Mouse (Mus musculus) lung, embryonic 16.5 days (tissue): ENCODE data around the gene Abi3. TPM values are rescaled to one million over a fixed set of nuclear protein-coding genes. Genes with fewer than 3 reads are reported as not detected.
"Not testable (repeated sequence)": the region's sequence is repeated elsewhere in the genome, so short reads cannot be mapped to it uniquely, and the experiment has no call there.

Experiments used
- ATAC-seq: fragments of 200-750 bp; cut with Nextera tagmentation; 2 replicates; pipeline ENCODE4 v1.8.0; 2017; ENCODE audit warnings: low read depth, mild to moderate bottlenecking, moderate library complexity
- H3K27ac ChIP-seq: fragments of 300-500 bp; sonication (generic); 2 replicates; pipeline ENCODE4 v1.5.1; 2014; ENCODE audit warnings: mild to moderate bottlenecking, control low read depth, low read length
- H3K27me3 ChIP-seq: fragments of 300-500 bp; sonication (generic); 2 replicates; pipeline ENCODE4 v1.6.1; 2014; ENCODE audit warnings: low read depth, low read length, mixed read lengths; ENCODE audit not compliant: control insufficient read depth, insufficient read depth
- H3K36me3 ChIP-seq: fragments of 300-500 bp; sonication (generic); 2 replicates; pipeline ENCODE4 v1.6.1; 2014; ENCODE audit warnings: low read length; ENCODE audit not compliant: control insufficient read depth, insufficient read depth
- H3K4me1 ChIP-seq: fragments of 300-500 bp; sonication (generic); replicated peaks from 2 replicates; pipeline ENCODE4 v1.6.1; 2014; ENCODE audit warnings: low read length, mixed read lengths; ENCODE audit not compliant: control insufficient read depth, insufficient read depth
- H3K4me2 ChIP-seq: fragments of 300-500 bp; sonication (generic); 2 replicates; pipeline ENCODE4 v1.6.1; 2014; ENCODE audit warnings: low read depth, low read length, control low read depth
- H3K4me3 ChIP-seq: fragments of 300-500 bp; sonication (generic); 2 replicates; pipeline ENCODE4 v1.5.1; 2014; ENCODE audit warnings: mild to moderate bottlenecking, low read length, control low read depth
- H3K9ac ChIP-seq: fragments of 300-500 bp; sonication (generic); 2 replicates; pipeline ENCODE4 v1.6.1; 2014; ENCODE audit warnings: low read length, control low read depth
- H3K9me3 ChIP-seq: fragments of 300-500 bp; sonication (generic); 2 replicates; pipeline ENCODE4 v1.6.1; 2016; ENCODE audit warnings: low read length; ENCODE audit not compliant: control insufficient read depth
- WGBS: fragments of 180-500 bp; shearing (Covaris S2); extraction: QIAGEN DNeasy Blood & Tissue Kit; methylation state at CpG from one replicate; pipeline ENCODE4 v1.1.7; 2014; 5-methylcytosine and 5-hydroxymethylcytosine counted together
- polyA plus RNA-seq: library from polyadenylated mRNA; unstranded; fragments of >200 nt; fragmentation: Nextera tagmentation; extraction: Ambion mirVana; gene quantifications from 2 replicates; pipeline ENCODE4 v1.2.1, GENCODE M21; 2015

Gene Abi3
- 16.0 and 18.1 TPM in 2 replicates for polyA plus RNA-seq

DNA sequence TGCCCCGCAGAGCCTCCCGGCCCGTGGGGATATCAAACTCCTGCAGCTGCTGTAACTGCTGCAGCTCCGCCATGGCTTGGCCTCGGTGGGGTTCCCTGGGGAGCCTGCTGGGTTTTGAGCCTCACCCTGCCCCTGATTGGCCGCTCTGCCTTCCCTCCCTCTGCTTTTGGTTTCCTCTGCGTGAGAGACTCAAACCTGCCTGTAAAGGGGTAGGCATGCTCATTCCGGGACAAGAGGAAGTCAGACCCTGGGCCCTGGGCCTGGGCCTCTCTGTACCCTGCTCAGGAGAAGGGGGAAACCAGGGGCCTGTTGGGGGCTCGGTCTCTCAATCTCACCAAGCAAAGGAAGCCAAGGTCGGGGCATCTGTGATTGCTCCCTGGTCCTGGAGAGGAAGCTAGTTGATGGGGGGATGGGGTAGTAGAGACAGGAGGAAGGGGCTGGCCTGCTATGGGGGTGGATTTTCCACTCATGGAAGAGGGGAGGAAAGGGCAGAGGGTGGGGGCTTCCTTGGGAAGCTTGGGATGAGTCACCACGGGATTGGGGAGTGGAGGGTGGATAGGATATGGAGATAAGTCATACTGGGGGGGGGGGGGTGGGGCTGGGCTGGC, at the start of gene Abi3:
Gene Abi3 (minus strand): TSS at position 403 of the 608 bp plus-strand sequence.
- WGBS: 16% methylated on average over 11 of the region's 11 CpGs
- ATAC-seq: peak; percentile 84

DNA sequence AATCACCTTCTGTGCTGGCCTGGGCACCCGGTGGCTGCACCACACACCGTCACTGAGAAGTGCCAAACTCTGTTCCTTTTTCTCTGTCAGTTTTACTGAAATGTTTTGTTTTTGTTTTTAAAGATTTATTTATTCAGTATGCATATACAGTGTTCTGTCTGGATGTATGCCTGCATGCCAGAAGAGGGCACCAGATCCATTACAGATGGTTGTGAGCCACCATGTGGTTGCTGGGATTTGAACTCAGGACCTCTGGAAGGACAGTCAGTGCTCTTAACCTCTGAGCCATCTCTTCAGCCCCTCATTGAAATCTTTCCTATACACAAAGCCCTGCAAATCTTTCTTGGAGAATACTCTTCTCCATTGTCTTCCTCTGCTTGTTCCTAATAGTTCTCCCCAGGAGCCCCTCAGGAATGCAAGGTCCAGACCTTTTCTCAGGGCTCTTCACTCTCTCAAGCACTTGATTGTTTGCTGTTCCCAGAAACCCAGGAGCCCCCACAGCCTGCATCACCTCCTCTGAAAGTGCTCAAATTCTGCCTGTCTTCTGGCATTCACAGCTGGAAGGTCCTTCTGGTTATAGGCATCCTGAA, 48.3 kb upstream of the Abi3 start:
- no peak overlapping the region for H3K27ac ChIP-seq
- H3K4me1 ChIP-seq: no peaks in the 10 kb centered on the region
- no peaks in the 10 kb centered on the region for H3K36me3 ChIP-seq
- ATAC-seq: no peak
- no peaks in the 10 kb centered on the region for H3K27me3 ChIP-seq
- H3K9me3 ChIP-seq: no peaks in the 10 kb centered on the region
- H3K9ac ChIP-seq: no peak overlapping the region
- H3K4me2 ChIP-seq: no peak overlapping the region
- 59% methylated on average over 2 of the region's 2 CpGs for WGBS
- H3K4me3 ChIP-seq: no peak overlapping the region

More for the DNA sequence above, at the start of gene Abi3:
- H3K27ac ChIP-seq: peak within 1 kb of the TSS; percentile 73
- H3K27me3 ChIP-seq: no peaks in the 10 kb centered on the region
- H3K4me2 ChIP-seq: peak within 1 kb of the TSS; percentile 40
- H3K9ac ChIP-seq: peak within 1 kb of the TSS; percentile 58
- peak within 1 kb of the TSS; percentile 46 for H3K4me3 ChIP-seq
- no peaks in the 10 kb centered on the region for H3K36me3 ChIP-seq
- H3K9me3 ChIP-seq: no peaks in the 10 kb centered on the region
- peaks cover 7% of the 10 kb centered on the region for H3K4me1 ChIP-seq

DNA sequence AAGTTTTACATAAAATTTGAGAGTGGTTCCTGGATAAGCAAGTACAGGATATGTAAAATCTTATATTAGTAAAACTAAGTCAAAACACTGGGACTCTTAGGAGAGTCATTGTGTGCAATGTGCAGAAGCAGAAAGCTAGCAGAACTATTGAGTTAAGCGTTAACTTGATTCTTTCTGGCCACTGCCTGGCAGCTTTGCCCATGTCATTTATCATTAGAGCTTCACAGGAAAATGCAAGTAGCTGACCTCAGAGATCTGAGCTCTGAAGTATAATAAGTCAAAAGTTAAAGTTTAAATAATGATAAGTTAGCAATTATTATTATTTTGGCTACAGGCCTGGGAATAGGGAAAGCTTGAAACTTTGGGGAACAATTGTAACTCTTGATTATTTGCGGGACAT, 37.6 kb upstream of the Abi3 start:
- not testable (repeated sequence) for H3K36me3 ChIP-seq, H3K27me3 ChIP-seq, H3K9me3 ChIP-seq, H3K9ac ChIP-seq, H3K4me2 ChIP-seq, H3K27ac ChIP-seq, ATAC-seq, H3K4me1 ChIP-seq, H3K4me3 ChIP-seq
- WGBS: 57% methylated on average over 2 of the region's 2 CpGs

DNA sequence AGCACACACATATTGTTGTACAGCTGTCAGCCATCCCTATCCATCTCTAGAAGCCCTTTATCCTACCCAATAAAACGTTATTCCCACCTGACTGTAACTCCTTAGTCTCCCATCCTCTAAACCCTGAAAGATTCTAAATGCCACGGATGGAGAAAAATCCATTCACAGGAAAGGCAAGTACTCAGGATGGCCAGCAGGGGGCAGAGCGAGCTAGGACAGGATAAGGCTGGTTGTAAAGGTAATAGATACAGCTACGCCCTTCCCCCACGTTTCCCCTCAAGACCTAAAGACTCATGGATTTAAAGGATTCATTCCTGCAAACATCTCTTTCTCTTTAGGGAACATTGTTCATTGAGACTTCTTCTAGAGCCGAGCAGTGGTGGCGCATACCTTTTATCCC, 34.0 kb upstream of the Abi3 start:
- no peaks in the 10 kb centered on the region for H3K9me3 ChIP-seq
- no peaks in the 10 kb centered on the region for H3K36me3 ChIP-seq
- H3K27ac ChIP-seq: no peak overlapping the region
- WGBS: 19% methylated on average over 7 of the region's 7 CpGs
- no peak overlapping the region for H3K4me2 ChIP-seq
- no peak overlapping the region for H3K4me3 ChIP-seq
- no peak for ATAC-seq
- H3K4me1 ChIP-seq: no peaks in the 10 kb centered on the region
- no peak overlapping the region for H3K9ac ChIP-seq
- no peaks in the 10 kb centered on the region for H3K27me3 ChIP-seq

DNA sequence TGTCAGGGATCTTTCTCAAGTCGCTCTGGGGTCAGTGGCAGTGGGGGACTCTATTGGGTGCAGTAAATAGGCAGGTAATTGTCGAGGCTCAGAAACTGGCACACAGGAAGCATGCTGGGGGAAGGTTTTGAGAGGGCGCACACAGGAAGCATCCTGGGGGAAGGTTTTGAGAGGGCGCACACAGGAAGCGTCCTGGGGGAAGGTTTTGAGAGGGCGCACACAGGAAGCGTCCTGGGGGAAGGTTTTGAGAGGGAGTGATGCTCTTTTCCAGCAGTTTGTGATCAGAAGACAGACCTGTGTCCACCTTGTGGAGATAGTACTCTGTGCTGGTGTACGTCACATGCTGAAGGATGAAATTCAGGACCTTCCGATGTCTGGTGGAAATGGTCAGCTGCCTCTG, 33.5 kb upstream of the Abi3 start:
- H3K36me3 ChIP-seq: no peaks in the 10 kb centered on the region
- no peak overlapping the region for H3K4me2 ChIP-seq
- no peak overlapping the region for H3K27ac ChIP-seq
- no peaks in the 10 kb centered on the region for H3K27me3 ChIP-seq
- ATAC-seq: no peak
- H3K9me3 ChIP-seq: no peaks in the 10 kb centered on the region
- no peak overlapping the region for H3K9ac ChIP-seq
- 30% methylated on average over 9 of the region's 9 CpGs for WGBS
- H3K4me1 ChIP-seq: no peaks in the 10 kb centered on the region
- H3K4me3 ChIP-seq: no peak overlapping the region

DNA sequence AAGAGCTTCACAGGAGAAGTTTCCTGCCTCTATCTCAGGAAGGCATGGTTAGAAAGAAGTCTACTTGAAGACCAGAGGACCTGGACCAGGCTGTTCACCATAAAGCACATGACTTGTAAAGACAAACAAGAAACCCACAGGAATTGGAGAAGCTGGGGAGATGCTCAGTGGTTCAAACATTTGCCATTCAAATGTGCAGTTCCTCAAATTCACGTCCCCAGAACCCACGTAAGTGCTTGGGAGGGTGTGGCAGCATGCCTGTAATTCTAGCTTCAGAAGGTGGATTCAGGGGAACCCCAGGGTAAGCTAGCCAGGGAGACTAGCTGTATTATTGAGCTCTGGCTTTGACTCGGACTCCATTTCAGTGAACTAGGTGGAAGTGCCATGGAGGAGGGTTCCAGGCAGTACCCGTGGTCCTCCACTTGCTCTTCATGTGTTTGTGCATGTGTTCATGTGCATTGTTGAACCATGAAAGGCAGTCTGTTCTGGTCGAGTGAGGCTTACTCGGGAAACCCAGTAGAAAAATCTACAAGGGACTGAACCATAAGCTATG, 27.7 kb upstream of the Abi3 start:
- H3K27me3 ChIP-seq: no peaks in the 10 kb centered on the region
- no peak overlapping the region for H3K4me2 ChIP-seq
- H3K4me3 ChIP-seq: no peak overlapping the region
- no peak for ATAC-seq
- H3K9ac ChIP-seq: no peak overlapping the region
- no peaks in the 10 kb centered on the region for H3K36me3 ChIP-seq
- no peak overlapping the region for H3K27ac ChIP-seq
- no peaks in the 10 kb centered on the region for H3K9me3 ChIP-seq
- 49% methylated on average over 6 of the region's 6 CpGs for WGBS
- no peaks in the 10 kb centered on the region for H3K4me1 ChIP-seq

DNA sequence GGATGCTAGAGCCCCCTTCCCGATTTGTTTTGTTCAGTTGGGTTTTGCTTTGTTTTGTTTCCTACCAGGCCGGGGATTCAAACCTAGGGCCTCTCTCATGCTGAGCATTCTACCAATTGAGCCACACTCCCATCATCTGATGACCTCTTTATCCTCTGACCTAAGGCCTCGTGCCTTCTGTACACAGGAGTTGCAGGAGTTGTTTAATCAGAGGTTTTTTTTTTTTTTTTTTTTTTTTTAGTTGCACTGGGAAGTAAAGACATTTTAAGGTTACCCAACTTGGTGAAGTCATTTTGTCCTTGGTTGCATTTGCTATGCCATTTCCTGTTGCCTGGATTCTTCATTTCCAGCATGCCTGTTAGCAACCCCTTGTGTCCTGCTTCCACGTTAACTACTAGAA, 27.2 kb upstream of the Abi3 start:
- Histone ChIP-seq H3K27me3 (no peaks in the 10 kb centered on the region), H3K36me3 (no peaks in the 10 kb centered on the region), H3K4me2 (no peak overlapping the region), H3K27ac (no peak overlapping the region), H3K9ac (no peak overlapping the region), H3K4me3 (no peak overlapping the region), H3K9me3 (no peaks in the 10 kb centered on the region), H3K4me1 (no peaks in the 10 kb centered on the region)
- ATAC-seq: no peak
- 58% methylated on average over 4 of the region's 4 CpGs for WGBS

DNA sequence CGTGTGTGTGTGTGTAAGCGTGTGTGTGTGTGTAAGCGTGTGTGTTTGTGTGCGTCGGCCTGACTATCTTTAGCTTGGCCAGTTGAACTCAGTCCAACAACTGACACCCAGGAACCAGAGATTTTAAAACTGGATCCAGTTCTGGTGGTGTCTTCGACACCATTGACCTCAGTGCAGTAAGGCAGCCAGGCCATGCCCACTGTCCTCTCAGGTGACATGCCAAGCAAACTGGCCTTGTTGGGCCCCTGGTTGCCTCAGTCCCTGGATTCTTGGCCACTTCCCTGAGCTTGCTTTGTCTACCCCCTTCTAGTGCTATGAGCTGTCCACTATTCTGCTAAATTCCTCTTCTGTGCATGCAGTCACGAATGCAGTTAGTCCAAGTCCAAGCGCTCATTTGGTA, 19.1 kb upstream of the Abi3 start:
- H3K27me3 ChIP-seq: no peaks in the 10 kb centered on the region
- ATAC-seq: no peak
- no peak overlapping the region for H3K27ac ChIP-seq
- WGBS: 94% methylated on average over 8 of the region's 8 CpGs
- H3K4me3 ChIP-seq: no peak overlapping the region
- H3K9me3 ChIP-seq: no peaks in the 10 kb centered on the region
- no peak overlapping the region for H3K4me2 ChIP-seq
- no peak overlapping the region for H3K9ac ChIP-seq
- no peaks in the 10 kb centered on the region for H3K36me3 ChIP-seq
- peaks cover 16% of the 10 kb centered on the region for H3K4me1 ChIP-seq

DNA sequence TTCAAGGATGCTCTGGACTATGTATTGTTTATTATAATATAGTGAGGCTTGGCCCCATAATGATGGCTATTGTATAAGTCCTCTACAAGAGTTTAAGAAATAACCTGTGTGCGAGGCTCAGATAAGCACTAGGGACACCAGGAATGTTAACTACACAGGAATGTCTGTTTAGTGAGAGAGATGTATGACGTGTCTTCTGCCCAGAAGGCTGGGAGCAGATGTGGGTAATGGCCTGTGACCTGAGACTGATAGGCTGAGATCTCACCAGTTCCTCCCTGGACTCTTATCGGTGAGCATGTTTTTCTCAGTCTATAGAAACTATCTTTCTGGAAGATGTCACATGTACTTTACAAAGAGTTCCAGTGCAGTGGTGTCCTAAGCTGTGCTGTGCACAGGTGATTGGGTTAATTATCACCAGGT, 17.8 kb upstream of the Abi3 start:
- H3K27me3 ChIP-seq: no peaks in the 10 kb centered on the region
- H3K4me2 ChIP-seq: peak overlapping the region; percentile 87
- H3K27ac ChIP-seq: no peak overlapping the region
- peaks cover 16% of the 10 kb centered on the region for H3K4me1 ChIP-seq
- H3K4me3 ChIP-seq: peak overlapping the region; percentile 82
- peak overlapping the region; percentile 76 for H3K9ac ChIP-seq
- no peaks in the 10 kb centered on the region for H3K36me3 ChIP-seq
- 11% methylated on average over 3 of the region's 3 CpGs for WGBS
- H3K9me3 ChIP-seq: no peaks in the 10 kb centered on the region
- ATAC-seq: no peak
